Mouse (Mus musculus): ENCODE results near the gene Mettl3. TPM values are rescaled to one million over a fixed set of nuclear protein-coding genes. Genes with fewer than 3 reads are reported as not detected.
A peak's percentile ranks its signal among the peaks of the same experiment; 100 is the strongest.
"Not testable (repeated sequence)": the region's sequence is repeated elsewhere in the genome, so short reads cannot be mapped to it uniquely, and the experiment has no call there.

Mettl3 gene
- total RNA-seq, 1 experiment from 2014 or later = 97.4 TPM

DNA sequence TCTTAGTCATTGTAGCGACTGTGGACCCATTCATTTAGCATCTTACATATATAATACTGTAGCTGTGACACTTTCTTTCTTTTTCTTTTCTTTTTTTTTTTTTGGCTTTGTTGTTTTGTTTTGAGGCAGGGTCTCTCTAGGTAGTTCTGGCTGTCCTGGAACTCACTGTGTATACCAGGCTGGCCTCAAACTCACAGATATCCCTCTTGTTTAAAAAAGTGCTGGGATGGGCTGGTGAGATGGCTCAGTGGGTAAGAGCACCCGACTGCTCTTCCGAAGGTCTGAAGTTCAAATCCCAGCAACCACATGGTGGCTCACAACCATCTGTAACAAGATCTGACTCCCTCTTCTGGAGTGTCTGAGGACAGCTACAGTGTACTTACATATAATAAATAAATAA lies 1.4 kb downstream of the Mettl3 start:
- ATAC-seq (ENCODE audit: extremely low read depth, insufficient number of reproducible peaks, low FRiP score, poor library complexity, severe bottlenecking) = not testable (repeated sequence)

GRCm38 (mm10) chr14:52295558-52296264 lies 9.2 kb downstream of the Mettl3 start:
- ATAC-seq (ENCODE audit: extremely low read depth, insufficient number of reproducible peaks, low FRiP score, poor library complexity, severe bottlenecking) = no peak

DNA sequence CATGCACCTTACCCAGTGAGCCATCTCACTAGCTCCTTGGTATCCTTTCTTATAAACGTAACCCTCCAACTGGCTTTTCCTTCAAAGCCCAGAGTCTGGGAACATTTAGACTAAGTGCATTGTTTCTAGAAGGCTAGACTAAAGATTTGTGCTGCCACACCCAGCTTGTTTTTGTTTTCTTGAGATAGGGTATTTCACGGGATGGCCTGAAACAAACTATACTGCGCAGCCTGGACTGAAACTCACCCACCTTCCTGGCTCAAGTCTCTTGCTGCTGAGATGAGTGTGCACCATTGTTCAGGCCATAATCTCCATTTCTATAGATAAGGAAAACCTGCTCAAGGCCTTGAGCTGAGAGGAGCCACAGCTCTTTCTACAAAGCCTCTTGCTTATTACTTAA lies 20.7 kb downstream of the Mettl3 start:
- ATAC-seq (ENCODE audit: extremely low read depth, insufficient number of reproducible peaks, low FRiP score, poor library complexity, severe bottlenecking) = no peak

- no peak for ATAC-seq (ENCODE audit: extremely low read depth, insufficient number of reproducible peaks, low FRiP score, poor library complexity, severe bottlenecking)
These were observed 21.3 kb downstream of the Mettl3 start for GRCm38 (mm10) chr14:52283629-52284028.

DNA sequence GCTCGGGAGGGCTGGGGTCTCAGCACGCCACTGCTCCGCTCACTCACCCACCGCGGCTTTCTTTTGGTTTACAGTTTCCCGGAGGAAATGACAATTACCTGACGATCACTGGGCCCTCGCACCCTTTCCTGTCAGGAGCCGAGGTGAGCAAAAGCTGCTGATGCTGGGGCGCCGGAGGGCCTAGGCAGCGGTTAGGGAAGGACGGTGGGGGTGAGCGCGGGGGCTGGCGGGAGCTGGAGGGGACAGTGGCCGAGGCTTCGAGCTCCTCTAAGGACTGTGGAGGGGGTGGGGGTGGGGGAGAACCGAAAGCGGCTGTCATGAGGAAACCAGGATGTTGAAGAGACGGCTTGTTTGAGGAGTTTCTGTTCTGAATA lies 25.2 kb downstream of the Mettl3 start:
- ATAC-seq (ENCODE audit: extremely low read depth, insufficient number of reproducible peaks, low FRiP score, poor library complexity, severe bottlenecking) = no peak

DNA sequence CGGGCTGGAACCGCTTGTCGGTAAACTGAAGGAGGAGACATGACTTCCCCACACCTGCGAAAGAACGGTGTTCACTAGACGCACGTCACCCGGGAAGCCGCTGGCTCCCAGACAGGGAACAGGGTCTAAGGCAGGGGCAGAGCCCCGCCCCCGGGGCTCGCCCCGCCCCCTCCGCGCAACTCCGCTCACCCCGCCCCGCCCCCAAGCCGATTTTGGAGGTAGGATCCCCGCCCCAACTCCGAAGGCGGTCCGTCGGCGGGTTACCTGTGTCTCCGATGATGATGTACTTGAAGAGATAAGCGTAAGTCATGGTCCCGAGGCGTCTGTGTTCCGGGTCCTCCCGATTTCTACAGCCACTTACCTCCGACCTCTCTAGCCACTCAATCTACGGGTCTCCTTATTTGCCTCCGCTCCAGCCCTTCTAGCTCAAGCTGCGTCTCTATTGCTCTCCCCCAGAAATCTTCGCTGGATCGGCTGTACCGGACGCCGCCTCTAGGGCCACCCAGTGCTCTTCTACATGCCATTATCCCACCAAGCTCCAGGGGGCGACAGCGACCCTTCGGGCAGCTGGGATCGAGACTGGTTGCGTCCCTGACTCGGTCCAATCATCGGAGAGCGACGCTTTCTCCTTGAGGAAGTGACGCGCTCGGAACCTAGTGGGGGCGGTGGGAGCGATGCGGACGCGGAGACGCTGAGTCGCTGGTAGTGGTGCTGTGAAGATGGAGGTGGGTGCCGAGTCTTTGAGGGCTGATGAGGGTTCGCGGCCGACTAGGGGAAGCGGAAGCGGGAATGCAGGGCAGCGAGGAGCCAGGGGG lies 25.8 kb downstream of the Mettl3 start, which contains the start of the genes Tox4 and Rab2b:
TSS of gene Tox4 (plus strand) at position 215 of the 815 bp plus-strand sequence.
TSS of gene Rab2b (minus strand) at position 614 of the 815 bp plus-strand sequence.
- peak; percentile 97 for ATAC-seq (ENCODE audit: extremely low read depth, insufficient number of reproducible peaks, low FRiP score, poor library complexity, severe bottlenecking)

DNA sequence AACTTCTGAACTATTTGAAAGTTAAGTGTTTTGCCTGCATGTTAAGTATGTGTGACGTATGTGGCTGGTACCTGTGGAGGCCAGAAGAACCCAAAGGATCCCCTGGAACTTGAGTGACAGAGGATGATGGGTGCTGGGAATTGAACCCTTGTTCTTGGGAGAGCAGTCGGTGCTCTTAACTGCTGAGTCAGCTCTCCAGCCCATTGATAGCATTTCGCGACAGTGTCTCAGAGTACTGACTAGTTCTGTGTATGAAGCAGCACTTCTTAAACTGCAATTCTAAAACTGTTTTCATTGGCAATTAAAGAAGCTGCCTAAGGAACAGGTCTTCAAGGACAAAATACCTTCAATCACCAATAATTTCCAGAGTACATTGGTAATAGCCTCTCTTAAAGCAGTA lies 27.7 kb downstream of the Mettl3 start:
- no peak for ATAC-seq (ENCODE audit: extremely low read depth, insufficient number of reproducible peaks, low FRiP score, poor library complexity, severe bottlenecking)

DNA sequence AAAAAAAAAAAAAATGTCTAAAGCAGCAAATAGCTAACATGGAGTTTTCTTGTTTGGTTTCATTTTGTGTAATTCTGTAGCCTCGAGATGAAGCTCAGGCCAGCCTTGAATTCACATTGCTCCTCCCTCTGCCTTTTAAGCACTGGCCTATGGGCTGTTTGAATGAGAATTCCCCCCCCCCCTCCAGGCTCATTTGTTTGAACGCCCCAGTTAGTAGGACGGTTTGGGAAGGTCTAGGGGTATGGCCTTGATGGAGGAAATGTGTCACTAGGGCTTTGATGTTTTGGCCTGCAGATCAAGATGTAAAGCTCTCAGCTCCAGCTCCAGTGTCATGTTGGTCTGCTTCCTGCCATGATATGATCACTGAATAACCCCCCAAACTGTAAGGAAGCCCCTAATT lies 32.1 kb downstream of the Mettl3 start:
- ATAC-seq (ENCODE audit: extremely low read depth, insufficient number of reproducible peaks, low FRiP score, poor library complexity, severe bottlenecking) = no peak

GRCm38 (mm10) chr14:52257484-52258213 lies 47.3 kb downstream of the Mettl3 start, which contains the start of gene Chd8:
Chd8 (minus strand) TSS chr14:52257780.
- ATAC-seq (ENCODE audit: extremely low read depth, insufficient number of reproducible peaks, low FRiP score, poor library complexity, severe bottlenecking) = peak; percentile 99

DNA sequence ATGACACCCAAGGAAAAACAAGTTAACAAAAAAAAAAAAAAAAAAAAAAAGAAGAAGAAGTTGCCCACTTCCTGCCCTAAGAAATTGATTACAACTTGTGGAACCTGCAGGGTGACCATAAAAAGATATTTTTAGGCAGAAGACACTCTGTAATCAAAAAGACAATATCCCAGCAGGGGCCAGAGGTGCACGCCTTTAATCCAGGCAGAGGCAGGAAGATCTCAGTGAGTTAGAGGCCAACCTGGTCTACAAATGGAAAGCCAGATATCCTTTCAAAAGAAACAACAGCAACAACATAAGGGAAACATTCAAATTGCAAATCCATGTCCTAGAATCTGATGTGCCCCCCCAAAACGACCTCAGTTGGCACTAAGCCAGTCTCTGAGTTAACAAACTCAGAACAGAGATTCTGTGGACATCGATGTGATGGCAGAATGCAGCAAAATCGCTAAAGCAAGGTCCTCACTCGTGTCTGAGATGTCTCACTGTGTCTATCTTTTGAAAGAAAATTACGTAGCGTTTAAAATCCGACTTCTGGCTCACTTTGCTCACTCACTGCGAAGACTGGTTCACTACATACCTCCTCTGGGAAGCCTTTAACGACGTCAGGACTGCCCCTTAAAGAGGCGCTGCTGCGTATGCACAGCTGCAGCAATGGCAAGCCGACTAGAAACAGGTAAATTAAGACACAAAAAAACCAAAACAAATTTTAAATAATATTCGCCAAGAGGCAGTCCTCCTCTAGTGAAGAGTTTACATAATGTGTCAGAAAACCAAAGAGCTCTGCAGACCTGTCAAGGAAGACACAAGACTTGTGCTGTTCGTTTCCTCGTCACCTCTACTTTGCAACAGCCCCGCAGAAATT lies 48.4 kb downstream of the Mettl3 start:
- ATAC-seq (ENCODE audit: extremely low read depth, insufficient number of reproducible peaks, low FRiP score, poor library complexity, severe bottlenecking) = no peak

DNA sequence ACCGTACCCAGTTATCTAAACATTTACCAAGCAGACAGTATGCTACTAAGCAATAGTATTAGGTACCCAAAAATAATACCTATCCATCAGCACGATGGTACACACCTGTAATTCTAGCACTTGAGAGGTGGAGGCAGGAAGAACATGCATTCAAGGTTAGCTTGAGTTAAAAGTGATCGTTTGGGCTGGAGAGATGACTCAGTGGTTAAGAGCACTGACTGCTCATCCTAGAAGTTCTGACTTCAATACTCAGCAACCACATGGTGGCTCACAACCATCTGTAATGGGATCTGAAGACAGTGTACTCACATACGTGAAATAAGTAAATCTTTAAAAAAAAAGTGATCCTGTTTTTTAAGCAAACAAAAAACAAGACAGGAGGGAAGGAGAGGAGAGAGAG lies 58.8 kb downstream of the Mettl3 start:
- ATAC-seq (ENCODE audit: extremely low read depth, insufficient number of reproducible peaks, low FRiP score, poor library complexity, severe bottlenecking) = no peak

Other genes with a start within 250 kb of the Mettl3 start
- 397 and 426 TPM in 2 replicates for gene Hnrnpc, start 201.1 kb downstream of the Mettl3 start, total RNA-seq (2017)
- 42.0 and 46.1 TPM in 2 replicates for gene Rpgrip1, start 194.4 kb downstream of the Mettl3 start, total RNA-seq (2017)
- 97.9 and 102 TPM in 2 replicates for gene Supt16, start 107.7 kb downstream of the Mettl3 start, total RNA-seq (2017)
- 155 and 214 TPM in 2 replicates for gene Chd8, start 47.3 kb downstream of the Mettl3 start, total RNA-seq (2017)
- 55.7 and 61.0 TPM in 2 replicates for gene Tox4, start 26.0 kb downstream of the Mettl3 start, total RNA-seq (2017)
- gene Rab2b, start 25.6 kb downstream of the Mettl3 start, total RNA-seq (2017) = 12.2 and 16.8 TPM in 2 replicates
- gene Sall2, start 23.6 kb upstream of the Mettl3 start, total RNA-seq (2017) = 0.35 TPM in 1 of 2 replicates, not detected in the other
- not detected in 2 replicates for gene Olfr1513, start 51.3 kb upstream of the Mettl3 start, total RNA-seq (2017)
- not detected in 2 replicates for gene Olfr1512, start 74.0 kb upstream of the Mettl3 start, total RNA-seq (2017)
- gene Olfr1511, start 92.3 kb upstream of the Mettl3 start, total RNA-seq (2017) = not detected in 2 replicates
- gene Olfr1510, start 109.2 kb upstream of the Mettl3 start, total RNA-seq (2017) = not detected in 2 replicates
- not detected in 2 replicates for gene Olfr1509, start 137.9 kb upstream of the Mettl3 start, total RNA-seq (2017)
- 0.12 TPM in 1 of 2 replicates, not detected in the other for gene Olfr1508, start 162.4 kb upstream of the Mettl3 start, total RNA-seq (2017)
- not detected in 2 replicates for gene Olfr1507, start 190.6 kb upstream of the Mettl3 start, total RNA-seq (2017)

All from neutrophil, adult 5-6 weeks (primary cell).